Mouse (Mus musculus) E14TG2a.4 (cell line): Measurements from ENCODE around the gene Otud4.

Source experiments
- CTCF ChIP-seq: conservative IDR thresholded peaks from 2 replicates; pipeline ENCODE4 v1.5.1; 2014; ENCODE audit warnings: low read length
- POU5F1 ChIP-seq: IDR thresholded peaks from 2 replicates; pipeline ENCODE4 v1.6.1; 2014; ENCODE audit warnings: low read length, borderline replicate concordance

DNA sequence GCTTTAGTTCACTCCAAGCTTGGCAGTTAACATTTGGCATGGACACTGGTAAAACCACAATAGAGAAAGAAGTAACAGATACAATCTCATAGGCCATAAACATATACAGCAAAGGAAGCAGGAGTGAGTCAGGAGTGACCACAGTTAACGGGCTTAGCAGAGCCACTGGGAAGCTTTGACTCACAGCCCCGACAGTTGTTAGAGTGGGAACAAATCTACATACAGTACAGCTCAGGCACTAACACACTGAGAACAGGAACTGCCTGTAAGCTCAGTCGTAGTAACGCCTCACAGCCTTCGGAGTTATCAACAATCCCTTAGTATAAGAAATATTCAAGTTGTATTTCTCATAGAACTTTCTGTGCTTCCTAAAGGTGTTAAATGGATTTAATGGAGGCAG, 39.6 kb downstream of the Otud4 start:
- TF ChIP-seq POU5F1 (no peak), CTCF (no peak)
